Mouse (Mus musculus) brain, embryonic 14.5 days (tissue): ENCODE data around the gene Ccdc88c. TPM values are rescaled to one million over a fixed set of nuclear protein-coding genes. Genes with fewer than 3 reads are reported as not detected.
A peak's percentile ranks its signal among the peaks of the same experiment; 100 is the strongest.
"Not testable (repeated sequence)": the region's sequence is repeated elsewhere in the genome, so short reads cannot be mapped to it uniquely, and the experiment has no call there.

Experiments
- DNase-seq: peaks from one replicate; pipeline ENCODE4 v3.0.0-alpha.2; 2011; ENCODE audit warnings: low read depth
- CTCF ChIP-seq: fragments of 200-500 bp; IDR thresholded peaks from 2 replicates; pipeline ENCODE4 v1.5.1; 2012; ENCODE audit warnings: inconsistent platforms, mild to moderate bottlenecking, moderate library complexity, borderline replicate concordance; ENCODE audit not compliant: insufficient read depth, insufficient read length; ENCODE audit errors: extremely low read depth
- POLR2A ChIP-seq: fragments of 200-500 bp; IDR thresholded peaks from 2 replicates; pipeline ENCODE4 v1.6.1; 2012; ENCODE audit warnings: mild to moderate bottlenecking, inconsistent platforms, borderline replicate concordance; ENCODE audit not compliant: poor library complexity, insufficient read depth, insufficient read length, severe bottlenecking; ENCODE audit errors: extremely low read depth
- polyA plus RNA-seq: library from polyadenylated mRNA; depleted of rRNA; stranded (reverse); fragments of >200 nt; gene quantifications from 2 replicates; pipeline ENCODE4 v1.2.3, GENCODE M21; 2012

Ccdc88c gene
- polyA plus RNA-seq, 1 experiment: 31.6 TPM

- no peak for DNase-seq
- no peak for TF ChIP-seq CTCF
- no peak for TF ChIP-seq POLR2A
These were observed 3.5 kb downstream of the Ccdc88c start for GRCm38 (mm10) chr12:101025379-101025778.

GRCm38 (mm10) chr12:101024824-101025223, 4.0 kb downstream of the Ccdc88c start:
- DNase-seq: no peak
- TF ChIP-seq POLR2A (no peak), CTCF (no peak)

- DNase-seq: peak; percentile 68
- TF ChIP-seq CTCF: no peak
- TF ChIP-seq POLR2A: no peak
These were observed 5.7 kb downstream of the Ccdc88c start for GRCm38 (mm10) chr12:101023143-101023542.

GRCm38 (mm10) chr12:101022353-101022752, 6.5 kb downstream of the Ccdc88c start:
- no peak for TF ChIP-seq POLR2A
- no peak for DNase-seq

- DNase-seq: no peak
- TF ChIP-seq CTCF (no peak), POLR2A (no peak)
These were observed 7.2 kb downstream of the Ccdc88c start for GRCm38 (mm10) chr12:101021484-101022226.

GRCm38 (mm10) chr12:101020210-101021015, 8.4 kb downstream of the Ccdc88c start:
- TF ChIP-seq CTCF (no peak), POLR2A (no peak)
- peak; percentile 71 for DNase-seq

- no peak for DNase-seq
- no peak for TF ChIP-seq POLR2A
- no peak for TF ChIP-seq CTCF
These were observed 9.4 kb downstream of the Ccdc88c start for GRCm38 (mm10) chr12:101019443-101019842.

- peak; percentile 77 for DNase-seq
- TF ChIP-seq POLR2A: no peak
- no peak for TF ChIP-seq CTCF
These were observed 9.8 kb downstream of the Ccdc88c start for GRCm38 (mm10) chr12:101019031-101019430.

- no peak for TF ChIP-seq POLR2A
- TF ChIP-seq CTCF: peak; percentile 6; the same call in 1 of the 2 replicates
- DNase-seq: no peak
These were observed 10.9 kb downstream of the Ccdc88c start for GRCm38 (mm10) chr12:101017971-101018371.

- TF ChIP-seq POLR2A (no peak), CTCF (no peak)
- DNase-seq: no peak
These were observed 12.4 kb downstream of the Ccdc88c start for GRCm38 (mm10) chr12:101016412-101016928.

- DNase-seq: peak; percentile 88
- TF ChIP-seq CTCF: no peak
- no peak for TF ChIP-seq POLR2A
These were observed 12.9 kb downstream of the Ccdc88c start for GRCm38 (mm10) chr12:101015926-101016325.

- TF ChIP-seq POLR2A: no peak
- TF ChIP-seq CTCF: no peak
- DNase-seq: no peak
These were observed 13.7 kb downstream of the Ccdc88c start for GRCm38 (mm10) chr12:101015165-101015560.

GRCm38 (mm10) chr12:101014549-101015164, 14.2 kb downstream of the Ccdc88c start:
- DNase-seq: peak; percentile 74

GRCm38 (mm10) chr12:101013668-101014067, 15.2 kb downstream of the Ccdc88c start:
- DNase-seq: not testable (repeated sequence)

More at GRCm38 (mm10) chr12:101014549-101015164, 14.2 kb downstream of the Ccdc88c start:
- no peak for TF ChIP-seq CTCF
- no peak for TF ChIP-seq POLR2A
